Mouse (Mus musculus): ENCODE measurements around the gene Cnnm4.

GRCm38 (mm10) chr1:36557457-36558011, 86.1 kb downstream of the Cnnm4 start:
- TF ChIP-seq TAL1 (IDR thresholded peaks at IDR 0.05; ENCODE audit: low read length) (no peak), GATA1 (IDR thresholded peaks at IDR 0.05; ENCODE audit: low read length) (no peak)
